Mouse (Mus musculus): ENCODE data around the gene Cfap54. TPM values are rescaled to one million over a fixed set of nuclear protein-coding genes. Genes with fewer than 3 reads are reported as not detected.

Cfap54 gene
- polyA plus RNA-seq (2015; fragmentation: Nextera tagmentation; extraction: Ambion mirVana), result 0.53 and 0.86 TPM in 2 replicates

- Histone ChIP-seq H3K4me3 (replicated peaks) (peak within 1 kb of the TSS; percentile 60), H3K4me2 (peak within 1 kb of the TSS; percentile 76), H3K36me3 (no peaks in the 10 kb centered on the region), H3K9me3 (replicated peaks) (no peaks in the 10 kb centered on the region), H3K27me3 (0 out of 2 replicates have a peak, but pooled peaks cover 3% of the 10 kb centered on the region), H3K27ac (no peak within 1 kb of the TSS), H3K4me1 (peaks cover 6% of the 10 kb centered on the region), H3K9ac (0 out of 2 replicates have a peak within 1 kb of the TSS, but pooled peaks have one; percentile 7)
- 2% methylated on average over 34 of the region's 34 CpGs for WGBS
- peak; percentile 95 for ATAC-seq (replicated peaks; ENCODE audit: low FRiP score)
Measured at GRCm38 (mm10) chr10:93081133-93081779, at the start of gene Cfap54. TSS of gene Cfap54 (minus strand) at chr10:93081618.

GRCm38 (mm10) chr10:93130456-93130940, 49.1 kb upstream of the Cfap54 start:
- Histone ChIP-seq H3K9ac (no peak overlapping the region), H3K9me3 (replicated peaks) (no peaks in the 10 kb centered on the region), H3K36me3 (no peaks in the 10 kb centered on the region), H3K4me2 (no peak overlapping the region), H3K27ac (no peak overlapping the region), H3K27me3 (no peaks in the 10 kb centered on the region), H3K4me3 (replicated peaks) (no peak overlapping the region), H3K4me1 (no peaks in the 10 kb centered on the region)
- ATAC-seq (replicated peaks; ENCODE audit: low FRiP score), result no peak
- 81% methylated on average over 10 of the region's 10 CpGs for WGBS

GRCm38 (mm10) chr10:93129904-93130455, 48.6 kb upstream of the Cfap54 start:
- H3K9ac ChIP-seq, result no peak overlapping the region
- no peak overlapping the region for H3K4me3 ChIP-seq (replicated peaks)
- ATAC-seq (replicated peaks; ENCODE audit: low FRiP score), result no peak
- H3K4me2 ChIP-seq, result no peak overlapping the region
- H3K27me3 ChIP-seq, result no peaks in the 10 kb centered on the region
- WGBS, result 82% methylated on average over 9 of the region's 9 CpGs
- no peaks in the 10 kb centered on the region for H3K36me3 ChIP-seq
- H3K27ac ChIP-seq, result no peak overlapping the region
- H3K4me1 ChIP-seq, result no peaks in the 10 kb centered on the region
- no peaks in the 10 kb centered on the region for H3K9me3 ChIP-seq (replicated peaks)

GRCm38 (mm10) chr10:93129345-93129744, 47.9 kb upstream of the Cfap54 start:
- Histone ChIP-seq H3K4me3 (replicated peaks) (no peak overlapping the region), H3K27ac (no peak overlapping the region), H3K9ac (no peak overlapping the region), H3K36me3 (no peaks in the 10 kb centered on the region), H3K9me3 (replicated peaks) (no peaks in the 10 kb centered on the region), H3K4me1 (no peaks in the 10 kb centered on the region), H3K27me3 (no peaks in the 10 kb centered on the region), H3K4me2 (no peak overlapping the region)
- WGBS, result 71% methylated on average over 1 of the region's 1 CpGs
- no peak for ATAC-seq (replicated peaks; ENCODE audit: low FRiP score)

GRCm38 (mm10) chr10:93128566-93128965, 47.1 kb upstream of the Cfap54 start:
- H3K9me3 ChIP-seq (replicated peaks), result no peaks in the 10 kb centered on the region
- H3K4me1 ChIP-seq, result no peaks in the 10 kb centered on the region
- ATAC-seq (replicated peaks; ENCODE audit: low FRiP score), result no peak
- no peak overlapping the region for H3K4me3 ChIP-seq (replicated peaks)
- no peaks in the 10 kb centered on the region for H3K27me3 ChIP-seq
- 80% methylated on average over 2 of the region's 2 CpGs for WGBS
- H3K9ac ChIP-seq, result no peak overlapping the region
- H3K27ac ChIP-seq, result no peak overlapping the region
- H3K4me2 ChIP-seq, result no peak overlapping the region
- H3K36me3 ChIP-seq, result no peaks in the 10 kb centered on the region

- no peaks in the 10 kb centered on the region for H3K36me3 ChIP-seq
- H3K4me1 ChIP-seq, result no peaks in the 10 kb centered on the region
- no peak overlapping the region for H3K9ac ChIP-seq
- H3K27ac ChIP-seq, result no peak overlapping the region
- 85% methylated on average over 3 of the region's 3 CpGs for WGBS
- no peaks in the 10 kb centered on the region for H3K9me3 ChIP-seq (replicated peaks)
- no peak for ATAC-seq (replicated peaks; ENCODE audit: low FRiP score)
- no peak overlapping the region for H3K4me2 ChIP-seq
- no peak overlapping the region for H3K4me3 ChIP-seq (replicated peaks)
- no peaks in the 10 kb centered on the region for H3K27me3 ChIP-seq
Measured at GRCm38 (mm10) chr10:93126025-93126424, 44.6 kb upstream of the Cfap54 start.

- Histone ChIP-seq H3K27me3 (no peaks in the 10 kb centered on the region), H3K4me1 (no peaks in the 10 kb centered on the region), H3K9me3 (replicated peaks) (no peaks in the 10 kb centered on the region), H3K4me2 (0 out of 2 replicates have a peak overlapping the region, but pooled peaks have one; percentile 5), H3K36me3 (no peaks in the 10 kb centered on the region), H3K27ac (peak overlapping the region; percentile 71), H3K4me3 (replicated peaks) (no peak overlapping the region), H3K9ac (no peak overlapping the region)
- WGBS, result 64% methylated on average over 12 of the region's 12 CpGs
- 0 out of 2 replicates have a peak, but pooled peaks have one; percentile 40 for ATAC-seq (replicated peaks; ENCODE audit: low FRiP score)
Measured at GRCm38 (mm10) chr10:93123957-93124613, 42.7 kb upstream of the Cfap54 start.

GRCm38 (mm10) chr10:93123310-93123709, 41.9 kb upstream of the Cfap54 start:
- Histone ChIP-seq H3K9ac (no peak overlapping the region), H3K4me3 (replicated peaks) (no peak overlapping the region), H3K4me1 (no peaks in the 10 kb centered on the region), H3K4me2 (no peak overlapping the region), H3K9me3 (replicated peaks) (no peaks in the 10 kb centered on the region), H3K36me3 (no peaks in the 10 kb centered on the region), H3K27me3 (no peaks in the 10 kb centered on the region), H3K27ac (peak overlapping the region; percentile 71)
- 84% methylated on average over 4 of the region's 4 CpGs for WGBS
- ATAC-seq (replicated peaks; ENCODE audit: low FRiP score), result no peak

- no peaks in the 10 kb centered on the region for H3K4me1 ChIP-seq
- no peak overlapping the region for H3K4me3 ChIP-seq (replicated peaks)
- no peak overlapping the region for H3K4me2 ChIP-seq
- H3K9ac ChIP-seq, result no peak overlapping the region
- H3K27me3 ChIP-seq, result no peaks in the 10 kb centered on the region
- no peak for ATAC-seq (replicated peaks; ENCODE audit: low FRiP score)
- 68% methylated on average over 12 of the region's 12 CpGs for WGBS
- no peak overlapping the region for H3K27ac ChIP-seq
- H3K36me3 ChIP-seq, result no peaks in the 10 kb centered on the region
- H3K9me3 ChIP-seq (replicated peaks), result no peaks in the 10 kb centered on the region
Measured at GRCm38 (mm10) chr10:93122399-93123184, 41.2 kb upstream of the Cfap54 start.

GRCm38 (mm10) chr10:93121262-93121860, 39.9 kb upstream of the Cfap54 start:
- Histone ChIP-seq H3K9ac (no peak overlapping the region), H3K27me3 (no peaks in the 10 kb centered on the region), H3K36me3 (no peaks in the 10 kb centered on the region), H3K4me2 (no peak overlapping the region), H3K27ac (no peak overlapping the region), H3K9me3 (replicated peaks) (no peaks in the 10 kb centered on the region), H3K4me3 (replicated peaks) (no peak overlapping the region), H3K4me1 (no peaks in the 10 kb centered on the region)
- ATAC-seq (replicated peaks; ENCODE audit: low FRiP score), result no peak
- 90% methylated on average over 6 of the region's 6 CpGs for WGBS

- Histone ChIP-seq H3K9me3 (replicated peaks) (no peaks in the 10 kb centered on the region), H3K4me3 (replicated peaks) (no peak overlapping the region), H3K4me2 (no peak overlapping the region), H3K27ac (no peak overlapping the region), H3K4me1 (no peaks in the 10 kb centered on the region), H3K36me3 (no peaks in the 10 kb centered on the region), H3K27me3 (no peaks in the 10 kb centered on the region), H3K9ac (no peak overlapping the region)
- no peak for ATAC-seq (replicated peaks; ENCODE audit: low FRiP score)
- WGBS, result 75% methylated on average over 5 of the region's 5 CpGs
Measured at GRCm38 (mm10) chr10:93119809-93120208, 38.4 kb upstream of the Cfap54 start.
